Mouse (Mus musculus) cerebellum, adult 2 months (tissue): ENCODE results near the gene Aldoart2.

Source experiments
- CTCF ChIP-seq: fragments of 200-500 bp; IDR thresholded peaks from 2 replicates; pipeline ENCODE4 v1.5.1; 2011; ENCODE audit warnings: low read depth, mild to moderate bottlenecking, control low read depth, low read length, moderate library complexity, borderline replicate concordance; ENCODE audit not compliant: insufficient read depth
- POLR2A ChIP-seq: fragments of 200-500 bp; IDR thresholded peaks from 2 replicates; pipeline ENCODE4 v1.6.1; 2011; ENCODE audit warnings: low read length, control low read depth, borderline replicate concordance; ENCODE audit not compliant: insufficient read depth

GRCm38 (mm10) chr12:55537742-55538141 is 27.3 kb upstream of the Aldoart2 start:
- no peak for TF ChIP-seq CTCF
- TF ChIP-seq POLR2A, result no peak
